Mouse (Mus musculus) monocyte, adult 2 months (primary cell): Measurements from ENCODE around the gene Ntn4.

ENCODE experiments used
- DNase-seq, 2 experiments: peaks; one replicate each; pipeline ENCODE4 v3.0.0; 2022; ENCODE audit warnings: low spot score in 2 of 2, low read depth in 1 of 2

The Ntn4 gene

DNA sequence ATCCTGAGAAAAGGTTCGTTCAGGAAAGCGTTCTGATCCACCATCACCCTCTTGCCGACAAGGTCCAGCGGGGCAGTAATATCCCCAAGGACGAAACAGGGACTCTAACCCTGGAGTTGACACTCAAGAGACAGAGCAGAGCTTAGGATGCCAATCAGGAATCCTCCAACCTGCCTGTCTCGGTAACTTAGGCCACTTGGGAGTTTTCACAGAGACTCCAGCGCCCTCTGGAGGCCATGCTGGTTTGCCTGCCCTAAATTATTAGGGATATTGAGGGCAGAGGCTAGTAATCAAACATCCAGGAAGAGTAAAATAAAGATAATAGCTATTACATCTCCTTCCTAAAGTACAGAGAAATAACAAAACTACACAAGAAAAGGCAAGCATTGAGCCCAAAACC, 136.9 kb downstream of the Ntn4 start:
- DNase-seq, result no peak

DNA sequence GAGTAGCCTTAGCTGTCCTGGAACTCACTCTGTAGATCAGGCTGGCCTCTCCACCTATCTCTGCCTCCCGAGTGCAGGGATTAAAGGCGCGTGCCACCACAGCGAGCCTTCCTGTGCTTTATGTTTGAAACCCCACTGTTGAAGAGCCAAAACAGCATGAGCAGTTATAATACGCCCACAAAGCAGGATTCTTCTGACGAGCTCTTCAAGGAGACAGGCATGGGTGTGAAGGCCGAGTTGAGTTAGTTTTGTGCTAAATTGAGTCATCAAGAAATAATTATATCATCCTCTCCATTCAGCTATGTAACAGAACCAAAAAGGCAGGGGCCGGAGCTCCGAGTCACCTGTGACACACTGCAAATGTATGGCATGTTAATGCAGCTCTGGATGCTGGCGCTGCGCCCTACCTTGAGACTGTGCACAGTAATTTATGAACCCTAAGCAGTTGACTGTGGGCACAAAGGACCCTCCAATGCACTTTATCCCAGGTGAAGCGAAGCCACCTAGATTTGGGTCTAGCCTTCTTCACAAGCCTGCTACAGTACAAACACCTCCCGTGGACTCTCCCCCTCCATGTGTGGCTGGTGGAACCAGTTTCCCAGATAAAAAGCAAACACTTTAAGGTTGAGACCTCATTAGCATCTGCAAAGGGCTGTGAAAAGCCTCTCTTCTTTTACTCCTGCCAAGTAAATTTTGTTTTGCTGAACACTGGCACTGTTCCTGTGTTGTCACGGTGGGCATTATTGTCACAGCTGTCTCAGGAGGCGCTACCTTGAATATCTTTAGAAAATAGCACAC, 142.9 kb downstream of the Ntn4 start:
- DNase-seq, result no peak
